Comparison of ENCODE assay signal across 8 mouse cellular contexts in genomic region chr9:79719451-79719850, GRCm38 (mm10). TPM values are rescaled to one million over a fixed set of nuclear protein-coding genes. Genes with fewer than 3 reads are reported as not detected.
DNase-seq lines count a peak whose midpoint lies in the region; ATAC-seq lines count a peak whose summit lies in the region.

No protein-coding gene starts in this region.

- no peak for ATAC-seq in cerebellum, adult (ENCODE audit: insufficient number of reproducible peaks, low FRiP score, low TSS enrichment)
- ATAC-seq in midbrain, embryonic 13.5 days, result peak; percentile 2; the same call in 1 of the 2 replicates

- H3K27me3 ChIP-seq in heart, embryonic 10.5 days (ENCODE audit: insufficient read depth, poor library complexity, severe bottlenecking), result peaks cover 39% of the 10 kb centered on the region
- peaks cover 54% of the 10 kb centered on the region for H3K27me3 ChIP-seq in midbrain, embryonic 13.5 days

- H3K36me3 ChIP-seq in heart, embryonic 10.5 days, result no peaks in the 10 kb centered on the region
- no peaks in the 10 kb centered on the region for H3K36me3 ChIP-seq in midbrain, embryonic 13.5 days

- H3K27ac ChIP-seq in heart, embryonic 10.5 days, result peak overlapping the region; percentile 86
- no peak overlapping the region for H3K27ac ChIP-seq in midbrain, embryonic 13.5 days

- H3K9me3 ChIP-seq in heart, embryonic 10.5 days, result peaks cover 4% of the 10 kb centered on the region; the same call in 1 of the 2 replicates
- no peaks in the 10 kb centered on the region for H3K9me3 ChIP-seq in midbrain, embryonic 13.5 days

- peaks cover 45% of the 10 kb centered on the region for H3K4me1 ChIP-seq in heart, embryonic 10.5 days
- peaks cover 44% of the 10 kb centered on the region for H3K4me1 ChIP-seq in midbrain, embryonic 13.5 days (replicated peaks)

- peak; percentile 11 for DNase-seq in cerebellum, adult 9-11 months
- peak; percentile 66 for DNase-seq in embryo, embryonic 10.5 days (ENCODE audit: low spot score)
- no peak for DNase-seq in heart, embryonic 10.5 days (ENCODE audit: low spot score)
- DNase-seq in kidney, postnatal 4 days, result peak; percentile 54 to 75
- no peak for DNase-seq in spleen, adult 12 weeks (ENCODE audit: low spot score)
- DNase-seq in left cerebral cortex, adult 8-10 months (ENCODE audit: low spot score in 2 of 2), result no peak

- peak overlapping the region; percentile 64; the same call in 1 of the 2 replicates for H3K9ac ChIP-seq in midbrain, embryonic 13.5 days (replicated peaks)

- H3K4me3 ChIP-seq in heart, embryonic 10.5 days, result peak overlapping the region; percentile 75
- H3K4me3 ChIP-seq in midbrain, embryonic 13.5 days (replicated peaks), result peak overlapping the region; percentile 57

- 2% methylated on average over 28 of the region's 28 CpGs for WGBS in heart, embryonic 10.5 days
- 1% methylated on average over 28 of the region's 28 CpGs for WGBS in midbrain, embryonic 13.5 days

- peak overlapping the region; percentile 96 for H3K4me2 ChIP-seq in midbrain, embryonic 13.5 days (replicated peaks)

RNA-seq across cellular contexts. Expression of gene Col12a1, which starts 0.8 kb away (rescaled TPM):
- 8.3 and 11.1 TPM in 2 replicates for polyA plus RNA-seq in heart, embryonic 10.5 days (2016; fragmentation: Nextera tagmentation; extraction: Ambion mirVana)
- 3.0 and 4.1 TPM in 2 replicates for polyA plus RNA-seq in midbrain, embryonic 13.5 days (2015; fragmentation: Nextera tagmentation; extraction: Ambion mirVana)
- total RNA-seq in left cerebral cortex, adult 8-10 months (2022), result 1 to 10 TPM; 5.3 to 9.6 (median 6.9) TPM

RNA-seq across cellular contexts. Expression of gene Cox7a2, which starts 40.2 kb away (rescaled TPM):
- polyA plus RNA-seq in heart, embryonic 10.5 days (2016; fragmentation: Nextera tagmentation; extraction: Ambion mirVana), result 869 and 1,151 TPM in 2 replicates
- polyA plus RNA-seq in midbrain, embryonic 13.5 days (2015; fragmentation: Nextera tagmentation; extraction: Ambion mirVana), result 773 and 803 TPM in 2 replicates
- total RNA-seq in left cerebral cortex, adult 8-10 months (2022), result 100 to 1,000 TPM; 327 to 361 (median 350) TPM

Comparison
In these comparisons a context has a peak if more than half of its experiments do, and no peak if none do; other contexts are left out.
1. DNase-seq: peak in cerebellum, adult 9-11 months (single experiment), embryo, embryonic 10.5 days (single experiment) and kidney, postnatal 4 days (2 of 2); none in heart, embryonic 10.5 days (single experiment), spleen, adult 12 weeks (single experiment) and left cerebral cortex, adult 8-10 months (0 of 2).